Mouse (Mus musculus): Measurements from ENCODE around the gene Myh10. TPM values are rescaled to one million over a fixed set of nuclear protein-coding genes. Genes with fewer than 3 reads are reported as not detected.

Myh10 gene
- polyA plus RNA-seq, 1 experiment from 2014 or later: 158 TPM

GRCm38 (mm10) chr11:68832793-68833192 lies 141.4 kb downstream of the Myh10 start:
- no peak for ATAC-seq (ENCODE audit: low FRiP score)
- H3K36me3 ChIP-seq: peaks cover 73% of the 10 kb centered on the region

GRCm38 (mm10) chr11:68833593-68833992 lies 142.2 kb downstream of the Myh10 start:
- no peak overlapping the region for H3K9ac ChIP-seq
- no peak overlapping the region for H3K27ac ChIP-seq
- ATAC-seq (ENCODE audit: low FRiP score): no peak
- H3K27me3 ChIP-seq: no peaks in the 10 kb centered on the region
- peaks cover 67% of the 10 kb centered on the region for H3K36me3 ChIP-seq
- H3K4me1 ChIP-seq: no peaks in the 10 kb centered on the region
- H3K4me2 ChIP-seq (replicated peaks): no peak overlapping the region
- no peak overlapping the region for H3K4me3 ChIP-seq
- H3K9me3 ChIP-seq (replicated peaks): no peaks in the 10 kb centered on the region

More at GRCm38 (mm10) chr11:68832793-68833192, 141.4 kb downstream of the Myh10 start:
- Histone ChIP-seq H3K27ac (no peak overlapping the region), H3K9me3 (replicated peaks) (no peaks in the 10 kb centered on the region), H3K4me1 (no peaks in the 10 kb centered on the region), H3K4me2 (replicated peaks) (no peak overlapping the region), H3K9ac (no peak overlapping the region), H3K27me3 (no peaks in the 10 kb centered on the region), H3K4me3 (no peak overlapping the region)
- 78% methylated on average over 4 of the region's 4 CpGs for WGBS

GRCm38 (mm10) chr11:68835034-68835433 lies 143.7 kb downstream of the Myh10 start:
- Histone ChIP-seq H3K36me3 (peaks cover 66% of the 10 kb centered on the region), H3K27ac (no peak overlapping the region), H3K4me1 (no peaks in the 10 kb centered on the region), H3K9me3 (replicated peaks) (no peaks in the 10 kb centered on the region), H3K9ac (no peak overlapping the region), H3K4me3 (no peak overlapping the region), H3K27me3 (no peaks in the 10 kb centered on the region), H3K4me2 (replicated peaks) (no peak overlapping the region)
- 91% methylated on average over 3 of the region's 3 CpGs for WGBS
- ATAC-seq (ENCODE audit: low FRiP score): no peak

GRCm38 (mm10) chr11:68839606-68840005 lies 148.2 kb downstream of the Myh10 start:
- H3K27me3 ChIP-seq: no peaks in the 10 kb centered on the region
- H3K4me2 ChIP-seq (replicated peaks): no peak overlapping the region
- H3K27ac ChIP-seq: no peak overlapping the region
- no peaks in the 10 kb centered on the region for H3K4me1 ChIP-seq
- no peak for ATAC-seq (ENCODE audit: low FRiP score)
- 66% methylated on average over 5 of the region's 5 CpGs for WGBS
- H3K9ac ChIP-seq: no peak overlapping the region
- peaks cover 58% of the 10 kb centered on the region for H3K36me3 ChIP-seq
- H3K9me3 ChIP-seq (replicated peaks): no peaks in the 10 kb centered on the region
- no peak overlapping the region for H3K4me3 ChIP-seq

- H3K9me3 ChIP-seq (replicated peaks): no peaks in the 10 kb centered on the region
- H3K27ac ChIP-seq: no peak overlapping the region
- H3K27me3 ChIP-seq: 0 out of 2 replicates have a peak, but pooled peaks cover 3% of the 10 kb centered on the region
- ATAC-seq (ENCODE audit: low FRiP score): no peak
- WGBS: 88% methylated on average over 7 of the region's 7 CpGs
- no peaks in the 10 kb centered on the region for H3K36me3 ChIP-seq
- H3K4me3 ChIP-seq: no peak overlapping the region
- peaks cover 31% of the 10 kb centered on the region for H3K4me1 ChIP-seq
- peak overlapping the region; percentile 76 for H3K4me2 ChIP-seq (replicated peaks)
- no peak overlapping the region for H3K9ac ChIP-seq
These were observed 159.5 kb downstream of the Myh10 start for GRCm38 (mm10) chr11:68850862-68851261.

GRCm38 (mm10) chr11:68851644-68852485 lies 160.5 kb downstream of the Myh10 start:
- peaks cover 31% of the 10 kb centered on the region for H3K4me1 ChIP-seq
- no peaks in the 10 kb centered on the region for H3K9me3 ChIP-seq (replicated peaks)
- H3K36me3 ChIP-seq: no peaks in the 10 kb centered on the region
- H3K4me2 ChIP-seq (replicated peaks): peak overlapping the region; percentile 76
- peaks cover 8% of the 10 kb centered on the region; the same call in 1 of the 2 replicates for H3K27me3 ChIP-seq
- peak overlapping the region; percentile 98 for H3K4me3 ChIP-seq
- peak overlapping the region; percentile 95 for H3K27ac ChIP-seq
- WGBS: 5% methylated on average over 13 of the region's 13 CpGs
- H3K9ac ChIP-seq: peak overlapping the region; percentile 94
- no peak for ATAC-seq (ENCODE audit: low FRiP score)

GRCm38 (mm10) chr11:68852486-68852901 lies 161.1 kb downstream of the Myh10 start:
- Histone ChIP-seq H3K27me3 (peaks cover 8% of the 10 kb centered on the region; the same call in 1 of the 2 replicates), H3K9ac (peak overlapping the region; percentile 94), H3K4me1 (peaks cover 31% of the 10 kb centered on the region), H3K4me3 (peak overlapping the region; percentile 98), H3K9me3 (replicated peaks) (no peaks in the 10 kb centered on the region), H3K4me2 (replicated peaks) (peak overlapping the region; percentile 76), H3K27ac (peak overlapping the region; percentile 95), H3K36me3 (no peaks in the 10 kb centered on the region)
- WGBS: under 1% methylated on average over 35 of the region's 36 CpGs
- no peak; the same call in 1 of the 2 replicates for ATAC-seq (ENCODE audit: low FRiP score)

GRCm38 (mm10) chr11:68852932-68853409 lies 161.6 kb downstream of the Myh10 start:
- no peaks in the 10 kb centered on the region for H3K36me3 ChIP-seq

GRCm38 (mm10) chr11:68853611-68854401 lies 162.4 kb downstream of the Myh10 start:
- Histone ChIP-seq H3K4me1 (peaks cover 31% of the 10 kb centered on the region), H3K27ac (peak overlapping the region; percentile 71; the same call in 1 of the 2 replicates), H3K36me3 (no peaks in the 10 kb centered on the region), H3K9ac (peak overlapping the region; percentile 63), H3K4me2 (replicated peaks) (peak overlapping the region; percentile 76), H3K9me3 (replicated peaks) (no peaks in the 10 kb centered on the region), H3K4me3 (peak overlapping the region; percentile 98), H3K27me3 (peaks cover 8% of the 10 kb centered on the region; the same call in 1 of the 2 replicates)
- ATAC-seq (ENCODE audit: low FRiP score): no peak
- WGBS: 47% methylated on average over 14 of the region's 14 CpGs

More at GRCm38 (mm10) chr11:68852932-68853409, 161.6 kb downstream of the Myh10 start:
- Histone ChIP-seq H3K4me2 (replicated peaks) (peak overlapping the region; percentile 76), H3K27me3 (peaks cover 8% of the 10 kb centered on the region; the same call in 1 of the 2 replicates), H3K9ac (peak overlapping the region; percentile 94), H3K4me1 (peaks cover 31% of the 10 kb centered on the region), H3K9me3 (replicated peaks) (no peaks in the 10 kb centered on the region), H3K27ac (peak overlapping the region; percentile 95), H3K4me3 (peak overlapping the region; percentile 98)
- peak; percentile 100 for ATAC-seq (ENCODE audit: low FRiP score)
- WGBS: under 1% methylated on average over 42 of the region's 42 CpGs

GRCm38 (mm10) chr11:68854621-68855020 lies 163.3 kb downstream of the Myh10 start:
- H3K4me2 ChIP-seq (replicated peaks): no peak overlapping the region
- no peak for ATAC-seq (ENCODE audit: low FRiP score)
- H3K36me3 ChIP-seq: no peaks in the 10 kb centered on the region
- 87% methylated on average over 3 of the region's 3 CpGs for WGBS
- peaks cover 8% of the 10 kb centered on the region; the same call in 1 of the 2 replicates for H3K27me3 ChIP-seq
- H3K9ac ChIP-seq: no peak overlapping the region
- no peak overlapping the region for H3K4me3 ChIP-seq
- peaks cover 28% of the 10 kb centered on the region for H3K4me1 ChIP-seq
- no peaks in the 10 kb centered on the region for H3K9me3 ChIP-seq (replicated peaks)
- no peak overlapping the region for H3K27ac ChIP-seq

GRCm38 (mm10) chr11:68857329-68857728 lies 166.0 kb downstream of the Myh10 start:
- 93% methylated on average over 3 of the region's 3 CpGs for WGBS
- Histone ChIP-seq H3K36me3 (no peaks in the 10 kb centered on the region), H3K27ac (no peak overlapping the region), H3K9ac (no peak overlapping the region), H3K4me2 (replicated peaks) (no peak overlapping the region), H3K9me3 (replicated peaks) (no peaks in the 10 kb centered on the region), H3K27me3 (peaks cover 8% of the 10 kb centered on the region; the same call in 1 of the 2 replicates), H3K4me1 (peaks cover 9% of the 10 kb centered on the region), H3K4me3 (no peak overlapping the region)
- no peak for ATAC-seq (ENCODE audit: low FRiP score)

Data from hindbrain, embryonic 12.5 days (tissue).